Mouse (Mus musculus) E14TG2a.4 (cell line): ENCODE measurements at regions not wholly inside any gene's neighbourhood (a gene's known extent, or its start where the extent isn't known, plus 50 kb on each side); places are given as distances from the start of the nearest gene placed in this dataset.

Experiments used
- CTCF ChIP-seq: conservative IDR thresholded peaks from 2 replicates; pipeline ENCODE4 v1.5.1; 2014; ENCODE audit warnings: low read length
- NANOG ChIP-seq: IDR thresholded peaks from 2 replicates; pipeline ENCODE4 v1.6.1; 2014; ENCODE audit warnings: borderline replicate concordance, low read length, mixed read lengths

GRCm38 (mm10) chr8:82477426-82477769, 74.4 kb upstream of the Il15 start:
- no peak for TF ChIP-seq CTCF
- TF ChIP-seq NANOG = no peak
